Mouse (Mus musculus): ENCODE results near the gene 1700029F12Rik. TPM values are rescaled to one million over a fixed set of nuclear protein-coding genes. Genes with fewer than 3 reads are reported as not detected.
"Not testable (repeated sequence)": the region's sequence is repeated elsewhere in the genome, so short reads cannot be mapped to it uniquely, and the experiment has no call there.

Gene 1700029F12Rik
- total RNA-seq (2014; fragmentation: Nextera tagmentation) (not detected in 2 replicates), total RNA-seq (2017) (not detected in 2 replicates)

DNA sequence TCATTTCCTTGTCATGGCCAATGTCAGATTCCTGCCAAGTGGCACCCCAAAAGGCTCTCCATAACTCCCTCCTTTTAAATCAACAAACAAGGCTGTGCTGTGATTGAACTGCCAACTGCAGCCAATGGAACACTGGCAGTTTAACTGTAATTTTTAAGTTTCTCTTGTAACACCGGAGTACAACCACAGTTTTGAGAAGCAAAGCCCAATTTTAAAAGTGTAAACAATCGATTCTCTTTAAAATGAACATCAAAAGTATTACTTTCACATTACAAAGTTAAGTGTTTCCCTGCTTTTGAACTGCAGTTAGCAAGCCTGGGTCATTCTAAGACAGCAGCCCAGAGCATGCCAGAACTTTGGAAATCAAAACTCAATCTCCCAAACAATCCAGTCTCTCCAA, at the start of gene 1700029F12Rik:
TSS of gene 1700029F12Rik (minus strand) at position 101 of the 400 bp plus-strand sequence.
- no peak for ATAC-seq (replicated peaks; ENCODE audit: poor library complexity, severe bottlenecking)

- ATAC-seq (replicated peaks; ENCODE audit: poor library complexity, severe bottlenecking) = no peak
Observed at GRCm38 (mm10) chr13:97082432-97082831, 48.3 kb upstream of the 1700029F12Rik start.

- ATAC-seq (replicated peaks; ENCODE audit: poor library complexity, severe bottlenecking) = no peak
Observed at GRCm38 (mm10) chr13:97080615-97081014, 46.5 kb upstream of the 1700029F12Rik start.

- ATAC-seq (replicated peaks; ENCODE audit: poor library complexity, severe bottlenecking) = no peak
Observed at GRCm38 (mm10) chr13:97080201-97080600, 46.0 kb upstream of the 1700029F12Rik start.

DNA sequence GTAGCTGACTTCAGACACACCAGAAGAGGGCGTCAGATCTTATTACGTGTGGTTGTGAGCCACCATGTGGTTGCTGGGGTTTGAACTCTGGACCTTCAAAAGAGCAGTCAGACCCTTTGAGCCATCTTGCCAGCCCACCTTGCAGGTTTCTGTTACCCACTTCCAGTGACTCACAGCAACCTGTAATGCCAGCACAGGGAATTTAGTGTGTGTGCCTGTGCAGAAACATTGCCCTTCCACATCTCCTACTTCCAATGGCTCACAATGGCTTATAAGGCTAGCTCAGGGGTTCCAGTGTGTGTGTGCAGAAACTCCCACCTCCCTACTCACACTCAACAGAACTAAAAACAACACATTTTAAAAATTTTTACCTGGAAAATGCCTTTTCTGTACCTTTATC, 43.4 kb upstream of the 1700029F12Rik start:
- ATAC-seq (replicated peaks; ENCODE audit: poor library complexity, severe bottlenecking) = no peak

DNA sequence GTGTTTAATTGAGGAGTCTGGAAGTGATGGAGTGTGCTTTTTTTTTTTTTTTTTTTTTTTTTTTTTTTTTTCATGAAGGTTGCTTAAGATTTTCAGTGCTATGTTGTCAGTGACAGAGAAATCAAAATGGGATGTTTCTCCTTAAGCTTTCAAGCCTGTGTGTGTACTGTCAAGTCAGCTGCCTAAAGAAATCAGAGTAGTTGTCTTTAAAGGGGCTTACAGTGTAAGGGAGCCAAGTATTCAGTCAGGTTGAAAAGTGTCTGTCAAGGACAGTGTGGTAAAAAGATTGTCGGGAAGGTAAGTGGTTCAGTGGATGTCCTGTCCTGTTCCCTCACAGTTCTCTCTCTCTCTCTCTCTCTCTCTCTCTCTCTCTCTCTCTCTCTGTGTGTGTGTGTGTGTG, 39.3 kb upstream of the 1700029F12Rik start:
- no peak for ATAC-seq (replicated peaks; ENCODE audit: poor library complexity, severe bottlenecking)

GRCm38 (mm10) chr13:97071626-97072241, 37.6 kb upstream of the 1700029F12Rik start:
- ATAC-seq (replicated peaks; ENCODE audit: poor library complexity, severe bottlenecking) = peak; percentile 25; the same call in 1 of the 2 replicates

DNA sequence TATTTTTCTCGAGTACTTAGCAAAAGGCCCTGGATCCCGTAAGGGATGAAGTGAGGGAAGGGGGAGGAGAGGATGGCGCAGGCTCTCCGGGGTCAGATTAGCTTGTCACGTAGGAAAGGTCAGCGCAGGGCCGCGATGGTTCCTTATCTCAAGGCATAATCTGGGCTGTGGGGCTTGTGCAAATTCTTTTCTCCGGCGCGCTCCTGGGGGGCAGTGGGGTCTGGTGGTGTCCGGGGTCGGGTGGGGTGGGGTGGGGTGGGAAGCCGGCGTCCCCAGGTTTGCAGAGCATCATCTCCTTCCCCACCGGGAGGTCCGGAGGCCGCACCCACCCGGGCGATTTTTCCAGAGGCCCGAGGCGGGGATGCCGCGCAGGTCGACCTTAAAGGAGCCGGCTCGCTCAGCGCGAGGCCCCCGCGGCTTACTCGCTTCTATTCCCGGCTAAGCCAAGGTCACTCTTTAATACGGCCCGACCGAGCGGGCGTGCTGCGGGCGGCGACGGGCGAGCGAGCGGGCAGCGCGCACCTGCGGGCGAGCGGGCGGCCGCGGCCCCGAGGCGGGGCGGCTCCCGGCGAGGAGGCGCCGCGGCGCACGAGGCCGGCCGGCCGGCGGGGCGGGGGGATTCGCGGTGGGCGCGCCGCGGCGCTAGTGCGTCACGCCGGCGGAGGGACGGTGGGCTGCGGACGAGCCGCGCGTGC, 36.9 kb upstream of the 1700029F12Rik start:
- peak; percentile 12; the same call in 1 of the 2 replicates for ATAC-seq (replicated peaks; ENCODE audit: poor library complexity, severe bottlenecking)

GRCm38 (mm10) chr13:97068151-97068550, 34.0 kb upstream of the 1700029F12Rik start:
- ATAC-seq (replicated peaks; ENCODE audit: poor library complexity, severe bottlenecking) = no peak

GRCm38 (mm10) chr13:97067691-97068090, 33.5 kb upstream of the 1700029F12Rik start:
- ATAC-seq (replicated peaks; ENCODE audit: poor library complexity, severe bottlenecking) = no peak

- ATAC-seq (replicated peaks; ENCODE audit: poor library complexity, severe bottlenecking) = no peak
Observed at GRCm38 (mm10) chr13:97066649-97067550, 32.7 kb upstream of the 1700029F12Rik start, which contains the start of gene Fam169a. Gene Fam169a, plus strand, starts transcription at chr13:97067286.

DNA sequence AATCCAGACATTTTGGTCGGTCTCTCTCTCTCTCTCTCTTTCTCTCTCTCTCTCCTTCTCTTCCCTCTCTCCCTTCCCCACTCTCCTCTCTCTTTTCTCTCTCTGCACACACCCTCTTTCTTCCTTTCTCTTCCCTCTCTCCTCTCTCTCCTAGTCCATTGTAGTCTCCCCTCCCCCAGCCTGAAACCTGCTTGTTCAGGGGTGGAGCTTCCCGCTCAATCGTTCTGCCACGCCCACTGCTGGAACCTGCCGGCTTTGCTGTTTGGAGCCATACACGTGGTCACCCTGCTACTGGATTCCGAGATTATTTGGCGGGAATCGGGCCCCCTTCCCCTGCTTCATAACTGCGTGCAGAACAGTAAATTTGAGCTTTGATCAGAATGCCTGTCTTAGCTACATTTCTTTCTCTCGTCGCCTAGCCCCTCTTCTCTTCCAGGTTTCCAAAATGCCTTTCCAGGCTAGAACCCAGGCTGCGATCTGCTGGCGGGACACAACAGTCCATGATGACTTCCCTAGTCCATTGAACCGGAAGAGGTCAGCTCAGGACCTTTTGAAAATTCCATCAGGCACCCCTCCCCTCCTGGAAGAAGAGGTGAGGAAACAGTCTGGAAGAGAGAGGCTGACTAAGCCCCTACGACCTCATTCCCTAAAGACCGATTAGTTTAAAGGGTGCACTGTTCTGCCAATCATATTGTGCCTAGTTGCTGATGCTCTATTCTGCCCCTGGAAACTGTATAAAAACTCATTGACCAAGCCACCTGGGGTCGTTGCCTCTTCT, 30.9 kb upstream of the 1700029F12Rik start:
- not testable (repeated sequence) for ATAC-seq (replicated peaks; ENCODE audit: poor library complexity, severe bottlenecking)

- ATAC-seq (replicated peaks; ENCODE audit: poor library complexity, severe bottlenecking) = peak; percentile 75
Observed at GRCm38 (mm10) chr13:97064413-97064812, 30.3 kb upstream of the 1700029F12Rik start.

DNA sequence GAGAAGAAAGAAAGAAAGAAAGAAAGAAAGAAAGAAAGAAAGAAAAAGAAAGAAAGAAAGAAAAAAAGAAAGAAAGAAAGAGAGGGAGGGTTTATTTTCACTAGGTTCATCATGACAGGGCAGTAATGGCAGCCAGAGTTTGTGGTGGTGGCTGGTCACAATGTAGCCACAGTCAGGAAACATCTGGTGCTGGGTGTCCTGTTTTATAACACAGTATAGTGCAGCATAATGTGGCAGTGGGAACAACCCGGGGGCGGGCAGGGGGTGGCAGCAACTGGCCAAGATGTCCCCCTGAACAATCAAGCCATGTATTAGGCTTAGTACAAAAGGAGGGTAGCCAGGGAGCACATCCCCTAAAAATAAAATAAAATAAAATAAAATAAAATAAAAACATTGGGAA, 29.3 kb upstream of the 1700029F12Rik start:
- ATAC-seq (replicated peaks; ENCODE audit: poor library complexity, severe bottlenecking) = peak; percentile 67

DNA sequence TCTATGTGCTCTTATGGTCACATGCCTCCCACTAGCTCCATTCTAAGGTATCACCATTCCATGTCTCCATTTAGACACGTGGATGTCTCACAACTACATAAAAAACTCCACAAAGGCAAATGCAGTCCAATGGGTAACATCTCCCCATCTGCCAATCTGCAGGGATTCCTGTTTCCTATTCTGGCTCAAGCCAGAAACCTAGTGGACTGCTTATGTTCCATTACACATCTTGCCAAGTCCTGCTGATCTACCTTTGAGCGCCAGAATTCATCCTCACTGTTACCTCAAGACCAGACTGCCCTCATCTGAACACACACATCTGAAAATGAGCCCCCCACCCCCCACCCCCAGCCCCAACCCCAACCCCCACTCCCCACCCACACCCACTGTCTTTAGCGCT, 28.0 kb upstream of the 1700029F12Rik start:
- no peak for ATAC-seq (replicated peaks; ENCODE audit: poor library complexity, severe bottlenecking)

DNA sequence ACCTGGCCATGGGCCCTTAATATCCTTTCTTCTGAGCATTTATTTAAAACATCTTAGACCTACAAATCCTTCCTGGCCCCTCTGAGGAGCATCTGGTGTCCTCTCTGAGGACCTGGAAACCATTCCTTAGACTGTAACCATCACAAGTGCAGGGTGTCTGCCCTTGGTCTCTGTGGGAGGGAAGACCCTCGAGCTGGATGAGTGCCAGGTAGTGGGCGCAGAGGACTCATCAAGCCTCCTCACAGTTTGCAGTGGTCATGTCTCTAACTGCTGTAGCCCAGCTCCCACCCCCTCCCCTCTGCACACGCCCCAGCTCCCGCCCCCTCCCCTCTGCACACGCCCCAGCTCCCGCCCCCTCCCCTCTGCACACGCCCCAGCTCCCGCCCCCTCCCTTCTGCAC, 26.2 kb upstream of the 1700029F12Rik start:
- ATAC-seq (replicated peaks; ENCODE audit: poor library complexity, severe bottlenecking) = no peak

DNA sequence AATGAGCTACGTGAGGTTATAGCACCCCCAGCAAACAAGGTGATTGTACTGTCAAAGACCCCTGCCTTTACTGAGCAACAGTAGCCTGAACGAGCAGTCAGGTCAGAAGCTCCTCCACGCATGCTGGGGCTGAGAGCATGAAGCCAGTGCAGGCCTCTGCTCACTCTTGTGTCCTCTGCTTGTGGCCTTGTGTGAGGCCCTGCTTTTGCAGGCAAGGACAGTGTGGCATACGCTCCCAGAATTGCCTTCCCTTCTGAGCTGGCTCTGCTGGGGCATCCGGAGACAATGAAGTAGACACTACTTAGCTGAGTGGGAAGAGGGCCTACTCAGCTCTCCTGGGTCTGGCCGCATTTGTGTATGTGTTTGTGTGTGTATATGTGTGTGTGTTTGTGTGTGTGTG, 25.6 kb upstream of the 1700029F12Rik start:
- ATAC-seq (replicated peaks; ENCODE audit: poor library complexity, severe bottlenecking) = no peak

DNA sequence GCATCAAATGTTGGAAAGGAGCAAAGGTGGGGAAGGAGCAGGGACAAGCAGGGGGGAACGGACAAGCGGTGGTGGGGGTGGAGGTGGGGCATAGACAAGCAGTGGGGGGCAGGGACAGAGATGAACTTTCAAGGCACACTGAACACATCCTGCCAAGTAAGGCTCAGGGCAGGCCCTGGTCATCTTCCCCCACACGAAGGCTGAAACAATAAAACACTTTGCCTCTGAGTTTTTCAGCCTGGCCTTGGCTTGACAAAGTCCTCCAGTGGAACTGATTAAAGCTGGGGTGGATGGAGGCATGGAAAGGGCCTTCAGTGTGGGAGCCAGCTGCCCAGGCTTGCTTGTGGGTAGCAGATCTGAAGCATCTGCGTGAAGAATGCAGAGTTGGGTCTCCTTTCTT, 23.7 kb upstream of the 1700029F12Rik start:
- ATAC-seq (replicated peaks; ENCODE audit: poor library complexity, severe bottlenecking) = no peak

- ATAC-seq (replicated peaks; ENCODE audit: poor library complexity, severe bottlenecking) = no peak
Observed at GRCm38 (mm10) chr13:97053844-97054243, 19.7 kb upstream of the 1700029F12Rik start.

GRCm38 (mm10) chr13:97052667-97053066, 18.5 kb upstream of the 1700029F12Rik start:
- peak; percentile 62 for ATAC-seq (replicated peaks; ENCODE audit: poor library complexity, severe bottlenecking)
